Mouse (Mus musculus): ENCODE data around the gene Gm10401.
A peak's percentile ranks its signal among the peaks of the same experiment; 100 is the strongest.

Gene Gm10401

DNA sequence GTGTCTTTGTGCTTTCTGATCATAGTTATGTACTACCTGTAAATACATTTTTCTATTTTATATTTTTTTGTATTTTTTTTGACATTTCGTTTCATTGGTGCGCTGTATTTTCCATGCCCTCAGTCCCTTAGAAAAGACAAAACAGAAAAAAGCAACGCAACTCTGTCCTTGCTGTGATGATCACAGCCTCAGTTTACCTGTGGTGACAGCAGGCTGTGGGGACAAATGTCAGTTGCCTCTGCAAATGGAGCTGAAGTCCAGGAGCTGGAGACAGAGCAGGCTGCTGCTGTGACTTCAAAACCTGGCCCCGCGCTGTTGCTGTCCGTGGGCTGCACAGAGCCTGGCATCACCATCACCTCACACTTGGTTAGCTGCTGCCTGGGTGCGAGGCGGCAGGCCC lies at the start of gene Gm10401:
Gm10401 (minus strand) TSS at position 101 of the 400 bp plus-strand sequence.
- DNase-seq (ENCODE audit: low spot score): no peak

DNA sequence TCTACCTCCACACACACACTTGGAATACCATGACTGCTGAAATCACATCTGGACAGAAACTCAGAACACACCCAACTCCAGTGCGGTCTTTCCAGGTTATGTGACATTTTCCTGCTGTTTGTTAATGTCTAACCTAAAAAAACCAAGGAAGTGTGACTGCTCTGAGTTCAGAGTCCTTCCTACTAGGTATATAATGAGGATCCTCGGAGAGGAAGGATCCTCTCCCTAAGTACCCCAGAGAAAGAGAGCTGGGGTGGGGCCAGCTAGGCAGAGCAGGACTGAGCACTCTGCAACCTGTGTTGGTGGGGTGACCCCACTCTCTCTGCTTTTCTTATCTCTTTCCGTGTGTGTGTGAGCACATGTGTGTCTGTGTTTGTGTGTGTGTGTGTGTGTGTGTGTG lies 49.3 kb upstream of the Gm10401 start:
- DNase-seq (ENCODE audit: low spot score): no peak

DNA sequence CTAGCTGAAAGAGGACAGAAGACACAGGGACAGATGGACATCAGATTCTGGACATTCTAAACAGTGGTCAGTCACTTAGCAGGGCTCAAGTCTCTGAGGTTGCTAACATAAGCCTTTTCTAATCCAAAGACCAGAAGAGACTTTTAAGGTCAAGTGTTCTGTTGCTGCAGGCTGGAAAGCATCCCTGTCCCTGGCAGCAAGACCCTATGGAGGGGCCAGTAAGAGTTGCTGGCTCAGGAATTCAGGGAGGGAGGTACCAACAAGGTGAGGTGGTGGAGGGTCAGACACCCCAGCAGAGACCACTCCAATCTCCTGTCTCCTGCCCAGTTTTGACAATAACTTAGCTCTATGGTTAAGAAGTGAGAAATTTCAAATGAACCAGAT lies 48.6 kb upstream of the Gm10401 start:
- DNase-seq (ENCODE audit: low spot score): no peak

DNA sequence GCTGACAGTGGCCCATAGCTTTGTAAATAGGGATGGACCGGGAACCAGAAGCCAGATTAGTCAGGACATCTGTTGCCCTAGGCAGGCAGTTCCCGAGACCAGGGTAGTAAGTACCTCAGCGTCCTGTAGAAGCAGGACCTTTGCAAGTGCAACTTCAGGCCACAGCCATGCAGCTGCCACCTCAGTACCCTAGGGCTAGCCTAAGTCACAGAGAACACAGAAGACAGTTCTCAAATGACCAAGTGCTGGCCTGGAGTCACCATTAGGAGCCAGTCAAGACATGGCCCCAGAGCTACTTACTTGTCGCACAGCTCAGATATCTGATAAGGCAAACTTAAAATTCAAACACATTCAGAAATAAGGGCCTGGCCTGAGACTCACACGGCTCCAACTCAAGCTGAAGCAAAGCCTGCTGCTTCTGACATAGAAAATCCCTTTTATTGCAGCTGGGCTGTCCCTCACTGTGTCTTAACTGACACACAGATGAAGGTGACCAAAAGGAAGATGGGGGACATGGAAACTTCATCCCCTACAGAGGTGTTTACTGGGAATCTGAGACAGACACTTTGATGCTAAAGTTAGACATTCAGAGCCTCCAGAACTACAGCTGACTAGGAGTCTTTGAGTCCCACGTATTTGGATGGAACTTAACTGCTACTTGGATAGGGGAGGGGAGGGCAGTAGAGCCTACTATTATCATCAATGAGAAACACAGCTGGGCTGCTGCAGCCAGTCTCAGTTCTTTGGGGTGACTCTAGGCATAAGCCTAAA lies 48.1 kb upstream of the Gm10401 start:
- DNase-seq (ENCODE audit: low spot score): no peak

DNA sequence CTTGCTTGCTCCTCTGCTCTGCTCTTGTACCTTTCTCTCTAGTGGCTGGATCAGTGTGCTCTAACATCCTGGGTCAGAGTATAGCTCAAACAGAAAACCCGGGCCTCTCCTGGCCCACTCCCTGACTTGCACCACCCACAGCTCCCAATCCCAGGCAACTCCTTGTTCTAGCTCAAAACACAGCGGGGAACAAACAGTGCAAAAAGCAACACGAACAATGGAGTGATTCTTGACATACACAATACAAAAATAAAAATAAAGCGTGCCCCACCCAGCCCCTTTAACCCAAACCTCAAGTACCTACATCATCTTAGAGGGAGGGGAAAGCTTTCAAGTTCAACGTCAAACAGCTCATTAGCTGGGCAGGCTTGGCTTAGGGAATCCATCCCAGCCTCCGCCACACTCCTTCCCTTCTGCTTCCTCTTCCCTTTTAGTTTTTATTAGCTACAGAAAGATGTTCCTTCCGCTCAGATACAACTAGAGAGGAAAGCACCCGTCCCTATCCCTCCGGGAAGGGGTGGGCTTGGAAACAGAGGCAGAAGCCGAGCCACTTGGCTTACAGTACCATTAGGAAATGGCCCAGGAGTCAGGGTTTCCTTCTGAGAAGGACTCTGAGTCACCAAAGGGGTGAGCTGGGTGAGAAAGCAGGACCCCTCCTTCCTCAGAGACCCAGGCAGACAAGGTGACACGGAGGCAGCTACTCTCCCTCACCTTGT lies 47.3 kb upstream of the Gm10401 start:
- DNase-seq (ENCODE audit: low spot score): no peak

DNA sequence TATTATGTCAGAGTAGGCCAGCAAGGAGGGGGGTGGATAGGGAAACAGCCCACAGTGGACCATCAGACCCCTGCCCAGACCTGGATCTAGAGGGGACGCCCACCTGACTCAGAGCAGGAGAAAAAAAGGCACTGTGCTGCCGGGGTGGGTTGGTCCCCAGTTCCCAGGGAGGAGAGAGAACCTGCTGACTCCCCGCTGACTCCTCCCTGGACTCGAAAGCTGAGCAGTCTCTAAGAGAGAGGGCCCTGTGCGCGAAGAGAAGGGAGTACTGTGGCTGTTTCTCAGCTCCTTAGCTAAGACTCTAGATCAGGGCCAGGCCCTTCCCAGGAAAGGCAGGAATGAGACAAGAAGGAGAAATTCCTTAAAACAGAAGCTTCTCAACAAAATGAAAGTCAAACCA lies 46.4 kb upstream of the Gm10401 start:
- no peak for DNase-seq (ENCODE audit: low spot score)

DNA sequence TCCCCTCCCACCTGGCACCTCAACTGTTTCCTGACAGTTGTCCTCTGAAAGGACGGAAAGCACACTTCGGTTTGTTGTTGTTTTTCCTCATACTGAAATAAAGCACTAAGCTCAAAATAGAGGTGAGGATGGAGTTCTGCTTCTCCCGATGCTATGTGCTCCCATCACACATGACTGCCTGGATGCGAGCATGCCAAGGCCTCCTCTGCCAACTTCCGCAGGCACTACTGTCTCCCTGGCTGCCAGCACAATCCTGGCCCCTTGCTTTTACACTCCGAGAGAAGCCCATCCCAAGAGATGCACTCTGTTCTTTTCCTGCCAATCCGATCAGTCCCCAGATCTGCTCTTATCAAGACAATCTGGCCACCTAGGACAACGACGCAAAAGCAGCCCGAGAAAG lies 45.5 kb upstream of the Gm10401 start:
- DNase-seq (ENCODE audit: low spot score): no peak

DNA sequence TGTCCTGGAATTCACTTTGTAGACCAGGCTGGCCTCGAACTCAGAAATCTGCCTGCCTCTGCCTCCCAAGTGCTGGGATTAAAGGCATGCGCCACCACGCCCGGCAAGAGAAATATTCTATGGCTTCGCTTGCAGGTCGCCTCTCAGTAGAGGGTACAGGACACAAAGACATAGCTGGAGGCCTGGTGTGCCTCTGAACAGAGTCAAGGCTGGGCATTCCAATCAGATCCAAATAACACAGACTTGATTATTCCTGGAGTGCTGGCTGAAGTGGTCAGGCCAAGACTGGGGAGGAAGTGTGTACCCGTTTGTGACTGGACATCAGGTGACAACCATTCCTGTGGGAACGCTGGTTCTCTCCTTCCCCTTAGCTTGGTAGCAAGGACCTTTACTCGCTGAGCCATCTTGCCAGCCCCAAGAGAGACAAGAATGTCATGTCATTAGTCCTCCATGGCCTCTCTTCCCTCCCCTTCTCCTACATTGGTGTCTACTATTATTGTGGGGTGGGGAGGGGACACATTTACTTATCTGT lies 44.1 kb upstream of the Gm10401 start:
- no peak for DNase-seq (ENCODE audit: low spot score)

DNA sequence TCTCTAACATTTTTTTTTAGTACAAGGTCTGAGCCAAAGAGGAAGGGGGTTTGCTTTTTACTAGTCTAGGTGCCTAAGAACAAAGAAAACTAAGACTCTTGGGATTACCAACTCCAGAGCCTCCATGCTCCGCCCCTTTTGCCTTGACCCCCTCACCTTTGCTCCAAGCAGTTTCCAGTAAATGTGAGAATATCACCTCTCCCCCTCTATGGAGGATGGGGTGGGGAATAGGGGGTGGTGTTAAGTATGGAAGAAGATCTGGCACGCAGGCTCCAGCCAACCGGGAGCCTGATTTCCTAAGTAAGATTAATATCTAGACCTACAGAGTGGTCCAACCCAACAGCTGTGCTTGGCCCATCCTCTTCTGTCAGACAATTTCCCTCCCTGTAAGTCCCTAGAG lies 42.6 kb upstream of the Gm10401 start:
- DNase-seq (ENCODE audit: low spot score): no peak

DNA sequence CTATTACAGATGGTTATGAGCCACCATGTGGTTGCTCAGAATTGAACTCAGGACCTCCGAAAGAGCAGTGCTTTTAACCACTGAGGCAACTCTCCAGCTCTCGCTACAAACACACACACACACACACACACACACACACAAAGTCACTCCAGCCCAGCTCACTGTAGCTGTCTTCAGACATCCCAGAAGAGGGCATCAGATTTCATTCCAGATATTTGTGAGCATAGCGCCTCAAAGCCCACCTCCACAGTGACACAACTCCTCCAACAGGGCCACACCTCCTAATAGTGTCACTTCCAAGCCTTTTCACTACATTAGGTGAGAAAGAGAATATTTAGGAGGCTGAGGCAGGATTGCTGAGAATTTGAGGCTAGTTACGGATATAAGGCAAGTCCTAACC lies 41.0 kb upstream of the Gm10401 start:
- DNase-seq (ENCODE audit: low spot score): no peak

DNA sequence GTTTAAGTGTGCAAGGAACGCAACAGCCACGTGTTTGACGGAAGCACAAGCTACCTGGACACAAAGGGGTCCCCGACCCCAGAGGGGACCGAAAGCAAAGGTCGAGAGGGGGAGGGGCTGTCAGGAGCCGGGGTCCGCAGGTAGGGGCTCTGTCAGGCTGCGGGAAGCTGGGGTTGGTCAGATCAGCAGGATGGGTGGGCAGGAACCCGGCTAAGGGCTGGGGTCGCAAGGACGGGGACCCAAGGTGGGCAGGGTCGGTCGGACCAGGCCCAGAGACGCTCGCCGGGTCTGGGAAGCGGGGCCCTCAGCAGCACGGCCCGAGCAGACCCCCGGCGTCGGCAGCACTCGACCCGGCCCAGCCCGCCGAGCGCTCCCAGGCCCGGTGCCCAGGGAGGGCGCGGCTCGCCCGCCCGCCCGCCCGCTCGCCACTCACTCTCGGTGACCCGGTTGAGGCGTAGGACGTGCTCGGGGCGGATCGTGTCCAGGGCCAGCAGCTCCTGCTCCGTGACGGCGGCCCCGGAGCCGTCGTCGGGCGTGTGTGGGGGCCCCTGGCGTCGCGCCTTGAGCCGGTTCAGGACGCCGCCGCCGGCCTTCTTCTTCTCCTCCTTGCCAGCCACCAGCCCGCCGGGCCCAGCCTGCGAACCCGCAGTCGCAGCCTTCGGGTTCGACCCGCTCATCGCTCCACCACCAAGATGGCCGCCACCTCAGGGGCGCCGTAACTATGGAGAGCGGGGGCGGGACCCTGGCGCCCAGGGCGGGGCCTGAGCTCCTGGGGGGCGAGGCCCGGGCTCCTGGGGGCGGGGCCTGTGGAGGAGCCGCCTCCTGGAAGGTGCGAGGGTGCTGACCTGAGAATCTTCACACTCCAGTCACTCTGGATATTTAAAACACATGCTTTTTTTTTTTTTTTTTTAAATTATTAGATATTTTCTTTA lies 36.4 kb upstream of the Gm10401 start, which contains the start of gene Unc119b:
Unc119b (minus strand) TSS at position 742 of the 932 bp plus-strand sequence.
- DNase-seq (ENCODE audit: low spot score): peak; percentile 93

DNA sequence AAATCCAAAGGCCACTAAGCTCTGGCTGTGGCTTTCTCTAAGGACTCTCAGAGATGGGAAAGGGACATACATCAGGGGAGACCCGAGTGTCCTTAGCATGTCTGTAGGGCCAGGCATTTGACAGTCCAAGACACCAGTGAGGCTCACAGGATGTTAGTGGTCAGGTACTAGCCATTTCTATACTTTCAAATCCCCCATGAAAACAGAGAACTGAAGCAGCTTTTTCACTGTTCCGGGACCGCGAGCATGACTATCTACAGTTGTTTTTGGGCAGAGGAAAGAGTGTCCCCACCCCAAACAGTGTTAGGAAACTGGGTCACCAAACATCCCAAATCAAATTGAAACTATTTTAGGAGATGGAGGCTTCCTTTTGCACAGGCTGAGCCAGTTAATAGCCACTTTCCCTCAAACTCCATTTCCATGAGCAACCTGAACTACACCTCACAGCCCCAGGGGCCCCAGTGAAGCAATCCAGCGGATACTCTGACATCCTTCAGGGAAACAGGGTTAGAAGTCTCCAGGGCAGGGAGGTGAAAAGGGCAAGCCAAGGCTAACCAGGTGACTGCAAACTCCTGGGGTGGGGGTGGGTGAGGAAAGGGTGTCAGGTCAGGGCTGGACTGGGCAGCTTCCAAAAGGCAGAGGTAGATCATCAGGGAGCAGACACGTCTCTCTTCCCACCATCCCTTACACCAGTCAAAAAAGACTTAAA lies 35.4 kb upstream of the Gm10401 start:
- no peak for DNase-seq (ENCODE audit: low spot score)

DNA sequence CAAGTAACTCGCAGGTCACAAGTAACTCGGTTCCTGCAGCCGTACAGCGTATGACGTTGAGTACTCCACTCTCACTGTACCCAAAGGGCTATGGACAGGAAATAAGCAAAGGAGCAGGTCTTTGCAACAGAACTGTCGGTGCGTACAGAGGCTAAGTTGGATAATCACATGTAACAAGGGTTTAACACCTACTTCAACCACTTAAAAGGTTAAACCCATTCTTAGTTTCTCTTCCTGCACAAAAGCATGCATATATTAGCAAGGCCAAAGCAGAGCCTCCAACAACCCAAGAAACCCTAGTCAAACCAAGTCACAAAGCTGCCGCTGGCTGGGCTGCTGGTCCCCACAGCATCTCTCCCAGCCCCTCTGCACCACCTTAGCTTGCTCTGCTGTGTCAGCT lies 34.4 kb upstream of the Gm10401 start:
- no peak for DNase-seq (ENCODE audit: low spot score)

DNA sequence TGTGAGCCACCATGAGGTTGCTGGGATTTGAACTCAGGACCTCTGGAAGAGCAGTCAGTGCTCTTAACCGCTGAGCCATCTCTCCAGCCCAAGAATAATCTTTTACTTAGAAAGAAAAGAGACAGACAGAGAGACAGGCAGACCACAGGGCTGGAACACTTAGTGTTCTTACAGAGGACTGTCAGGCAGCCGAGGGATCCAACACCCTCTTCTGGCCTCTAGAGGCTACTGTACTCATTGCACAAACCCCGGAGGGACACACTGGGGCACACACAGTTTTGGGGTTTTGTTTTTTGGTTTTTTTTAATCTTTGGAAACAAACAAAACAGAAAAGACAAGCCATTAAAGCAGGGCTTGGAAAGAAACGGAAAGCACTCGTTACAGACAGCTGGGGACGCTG lies 31.2 kb upstream of the Gm10401 start:
- DNase-seq (ENCODE audit: low spot score): no peak

DNA sequence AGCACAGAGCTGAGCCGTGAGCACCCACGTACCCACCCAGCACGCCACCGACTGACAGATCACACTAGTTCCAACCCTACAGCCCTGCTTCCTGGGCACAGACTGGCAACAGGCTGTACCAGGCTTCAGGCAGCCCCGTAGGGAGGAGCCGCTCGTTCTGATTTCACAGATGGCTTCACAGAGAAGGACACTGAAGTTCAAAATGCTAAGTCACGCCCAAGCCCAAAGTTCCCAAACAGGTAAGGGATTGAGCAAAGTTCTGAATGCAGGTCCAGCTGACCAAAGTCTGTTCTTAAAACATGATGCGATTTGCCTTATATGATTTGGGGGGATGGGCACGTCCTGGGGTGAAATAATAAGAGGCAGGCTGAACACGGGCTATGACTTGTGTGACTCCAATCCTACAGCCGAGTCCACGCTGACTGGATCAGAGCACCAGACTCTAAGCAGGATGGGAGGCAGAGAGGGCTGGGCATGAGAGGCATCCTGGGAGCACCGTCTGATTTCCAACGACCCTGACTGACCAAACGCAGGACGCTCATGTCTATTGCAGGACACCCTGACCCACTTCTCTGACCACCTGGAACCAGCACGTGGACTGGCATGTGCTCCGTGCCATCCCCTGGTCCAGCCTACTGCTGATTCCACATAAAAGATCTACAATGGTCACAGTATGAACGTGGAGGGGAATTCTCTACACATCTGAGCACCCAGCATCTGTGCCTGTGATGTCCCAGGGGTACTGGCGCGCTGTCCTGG lies 29.5 kb upstream of the Gm10401 start:
- DNase-seq (ENCODE audit: low spot score): peak; percentile 51

DNA sequence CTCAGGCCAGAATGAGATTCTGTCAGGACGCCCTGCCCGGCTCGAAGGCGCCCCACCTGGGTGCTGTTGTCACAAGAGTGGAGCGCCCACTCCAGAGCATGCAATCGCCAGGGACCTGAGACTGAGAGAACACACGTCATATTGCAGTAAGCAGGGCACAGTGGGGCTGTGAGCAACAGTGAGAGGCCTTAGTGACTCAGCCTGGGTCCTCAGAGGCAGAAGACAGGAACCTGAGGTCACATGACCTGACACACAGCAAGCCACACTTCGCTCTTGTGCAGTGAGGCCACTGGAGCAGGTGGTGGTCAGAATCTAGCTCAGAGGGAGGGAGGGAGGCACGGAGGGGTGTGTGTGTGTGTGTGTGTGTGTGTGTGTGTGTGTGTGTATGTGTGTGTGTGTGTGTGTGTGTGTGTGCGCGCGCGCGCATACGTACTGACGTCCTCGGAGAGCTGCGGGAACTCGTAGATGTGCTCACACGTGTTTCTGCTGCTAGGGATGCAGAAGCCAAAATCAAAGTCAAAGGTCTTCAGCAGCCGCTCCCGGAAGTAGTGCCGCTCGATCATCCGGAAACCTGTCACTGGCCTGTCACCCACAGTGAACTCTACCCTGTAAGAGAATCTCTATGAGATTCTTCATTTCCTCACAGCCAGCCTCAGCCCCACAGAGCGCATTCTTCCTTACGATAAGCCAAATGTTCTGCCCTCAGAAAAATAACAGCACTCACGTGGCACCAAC lies 28.6 kb upstream of the Gm10401 start:
- DNase-seq (ENCODE audit: low spot score): no peak

DNA sequence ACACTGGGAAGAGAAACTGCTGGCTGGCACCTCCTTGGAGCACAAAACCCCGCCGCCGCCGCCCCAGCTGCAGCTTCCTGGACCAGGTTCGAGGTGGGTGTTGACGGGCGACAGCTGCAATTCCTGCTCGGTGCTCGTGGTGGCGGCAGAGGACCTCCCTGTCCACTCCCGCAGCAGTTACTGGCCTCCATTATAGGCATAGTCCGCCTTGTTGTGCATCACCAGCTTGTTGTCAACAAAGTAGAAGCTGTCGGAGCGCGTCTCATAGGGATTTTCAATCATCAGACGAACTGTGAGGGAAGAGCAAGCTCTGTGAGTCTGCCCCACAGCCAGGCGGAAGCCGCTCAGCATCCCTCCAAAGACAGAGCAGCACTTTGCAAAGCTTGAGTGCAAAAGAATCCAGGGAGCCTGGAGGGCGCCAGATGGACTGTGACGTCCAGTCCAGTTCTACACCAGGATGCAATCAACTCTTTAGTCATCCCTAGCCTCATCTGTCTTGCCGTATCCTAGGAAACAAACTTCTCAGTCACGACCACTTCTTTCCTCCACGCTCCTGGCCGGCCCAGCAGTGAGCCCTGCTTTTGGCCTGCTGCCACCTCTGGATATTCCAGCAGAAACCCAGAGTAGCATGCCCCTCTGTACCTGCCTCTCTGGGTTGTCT lies 27.2 kb upstream of the Gm10401 start:
- DNase-seq (ENCODE audit: low spot score): no peak

DNA sequence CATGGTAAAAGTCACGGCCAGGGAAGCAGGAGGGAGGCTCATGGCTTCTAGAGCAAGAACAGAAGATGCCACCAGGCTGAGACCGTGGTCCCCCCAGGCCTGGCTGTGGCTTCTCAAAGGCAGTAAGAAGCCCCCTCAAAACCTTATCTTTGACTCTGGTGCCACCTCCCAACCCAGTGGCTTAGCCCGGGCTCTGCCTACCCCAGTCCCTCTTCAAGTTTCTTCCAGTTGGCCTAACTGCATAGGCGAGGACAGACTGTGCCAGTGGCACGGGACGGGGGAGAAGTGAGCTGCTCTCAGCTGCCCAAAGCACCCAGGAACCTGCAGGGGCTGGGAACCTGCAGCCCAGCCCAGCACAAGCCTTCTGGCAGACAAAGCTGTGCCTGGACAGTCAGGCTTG lies 26.6 kb upstream of the Gm10401 start:
- no peak for DNase-seq (ENCODE audit: low spot score)

DNA sequence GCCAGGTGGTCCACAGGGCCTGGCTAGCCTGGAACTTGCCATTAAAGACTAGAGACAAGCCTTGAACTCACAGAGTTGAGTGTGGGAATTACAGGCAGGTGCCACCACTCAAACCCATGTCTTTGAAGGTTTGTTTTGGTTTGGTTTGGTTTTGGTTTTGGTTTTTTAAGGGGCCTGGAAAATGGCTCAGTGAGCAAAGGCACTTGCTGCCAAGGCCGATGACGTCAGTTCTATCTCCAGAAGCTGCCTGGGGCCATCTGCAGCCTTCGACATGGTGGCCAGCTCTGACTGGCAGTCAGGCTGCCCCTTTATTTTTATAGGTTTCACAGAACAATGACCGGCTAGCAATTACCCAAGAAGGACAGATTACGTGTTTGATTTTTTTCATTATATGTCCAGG lies 22.9 kb upstream of the Gm10401 start:
- no peak for DNase-seq (ENCODE audit: low spot score)

Data from testis, postnatal 14 days (tissue).